In genomic region chr12:21266784-21267098, GRCm38 (mm10) we compare ENCODE assay signal across 16 mouse cellular contexts. TPM values are rescaled to one million over a fixed set of nuclear protein-coding genes. Genes with fewer than 3 reads are reported as not detected.
A peak's percentile ranks its signal among the peaks of the same experiment; 100 is the strongest.
DNase-seq lines count a peak whose midpoint lies in the region; ATAC-seq and TF ChIP-seq lines count a peak whose summit lies in the region.
"Had no signal": no experiment of that assay in that cellular context is flagged by ENCODE, and none has a peak within 500 bp of the region (broad histone marks: within the 10 kb centered on the region; RNA-seq: fewer than 3 reads in every experiment).

No protein-coding gene starts in this region.

- 82% methylated on average over 2 of the region's 2 CpGs for WGBS in hindbrain, embryonic 11.5 days
- 79% methylated on average over 2 of the region's 2 CpGs for whole genome bisulfite sequencing in hindbrain, postnatal 0 days
- WGBS in midbrain, embryonic 13.5 days = 90% methylated on average over 2 of the region's 2 CpGs
- WGBS in midbrain, embryonic 15.5 days = 83% methylated on average over 2 of the region's 2 CpGs
- WGBS in liver, postnatal 0 days (ENCODE audit: insufficient replicate concordance) = 61% methylated on average over 2 of the region's 2 CpGs

- H3K4me2 ChIP-seq in hindbrain, embryonic 11.5 days (replicated peaks; ENCODE audit: low read depth, low read length) = no peak overlapping the region
- no peak overlapping the region for H3K4me2 ChIP-seq in hindbrain, postnatal 0 days (ENCODE audit: low read depth, low read length)
- no peak overlapping the region for H3K4me2 ChIP-seq in midbrain, embryonic 13.5 days (replicated peaks)
- no peak overlapping the region for H3K4me2 ChIP-seq in midbrain, embryonic 15.5 days
- no peak overlapping the region for H3K4me2 ChIP-seq in liver, postnatal 0 days (ENCODE audit: low read depth, low read length)
- H3K4me2 ChIP-seq: embryonic facial prominence, embryonic 13.5 days; heart, embryonic 12.5 days; hindbrain, embryonic 12.5 days; intestine, embryonic 15.5 days had no signal

- H3K9me3 ChIP-seq in hindbrain, embryonic 11.5 days (ENCODE audit: control insufficient read depth, low read length) = no peaks in the 10 kb centered on the region
- no peaks in the 10 kb centered on the region for H3K9me3 ChIP-seq in hindbrain, postnatal 0 days (ENCODE audit: low read length)
- no peaks in the 10 kb centered on the region for H3K9me3 ChIP-seq in midbrain, embryonic 13.5 days
- H3K9me3 ChIP-seq in midbrain, embryonic 15.5 days = no peaks in the 10 kb centered on the region
- no peaks in the 10 kb centered on the region for H3K9me3 ChIP-seq in liver, postnatal 0 days (ENCODE audit: low read length)
- H3K9me3 ChIP-seq: embryonic facial prominence, embryonic 13.5 days; G1E; heart, embryonic 12.5 days; hindbrain, embryonic 12.5 days; intestine, embryonic 15.5 days had no signal

- TF ChIP-seq EP300 in liver, postnatal 0 days (IDR thresholded peaks at IDR 0.05; ENCODE audit: low read depth) = no peak

- H3K4me3 ChIP-seq in hindbrain, embryonic 11.5 days (ENCODE audit: low read depth, low read length) = no peak overlapping the region
- no peak overlapping the region for H3K4me3 ChIP-seq in hindbrain, postnatal 0 days (ENCODE audit: low read length)
- H3K4me3 ChIP-seq in layer of hippocampus, adult 2 months = no peak overlapping the region
- H3K4me3 ChIP-seq in midbrain, embryonic 13.5 days (replicated peaks) = no peak overlapping the region
- H3K4me3 ChIP-seq in midbrain, embryonic 15.5 days = no peak overlapping the region
- no peak overlapping the region for H3K4me3 ChIP-seq in liver, postnatal 0 days (ENCODE audit: low read depth, low read length)
- H3K4me3 ChIP-seq: embryonic facial prominence, embryonic 13.5 days; erythroblast, embryonic 14.5 days; heart, embryonic 12.5 days; hindbrain, embryonic 12.5 days; intestine, embryonic 15.5 days had no signal

- H3K9ac ChIP-seq in hindbrain, embryonic 11.5 days (ENCODE audit: low read depth, low read length) = no peak overlapping the region
- H3K9ac ChIP-seq in hindbrain, postnatal 0 days (replicated peaks; ENCODE audit: low read length) = no peak overlapping the region
- H3K9ac ChIP-seq in midbrain, embryonic 13.5 days (replicated peaks) = no peak overlapping the region
- H3K9ac ChIP-seq in midbrain, embryonic 15.5 days = no peak overlapping the region
- H3K9ac ChIP-seq in liver, postnatal 0 days (replicated peaks) = no peak overlapping the region
- H3K9ac ChIP-seq: embryonic facial prominence, embryonic 13.5 days; heart, embryonic 12.5 days; hindbrain, embryonic 12.5 days; intestine, embryonic 15.5 days had no signal

- H3K4me1 ChIP-seq in hindbrain, embryonic 11.5 days (replicated peaks; ENCODE audit: control insufficient read depth, insufficient read depth, low read length) = no peaks in the 10 kb centered on the region
- no peaks in the 10 kb centered on the region for H3K4me1 ChIP-seq in hindbrain, postnatal 0 days (ENCODE audit: insufficient read depth, low read length)
- no peaks in the 10 kb centered on the region for H3K4me1 ChIP-seq in midbrain, embryonic 13.5 days (replicated peaks)
- H3K4me1 ChIP-seq in midbrain, embryonic 15.5 days = no peaks in the 10 kb centered on the region
- peaks cover 11% of the 10 kb centered on the region for H3K4me1 ChIP-seq in liver, postnatal 0 days (ENCODE audit: insufficient read depth)
- H3K4me1 ChIP-seq: embryonic facial prominence, embryonic 13.5 days; hindbrain, embryonic 12.5 days had no signal

- no peak for TF ChIP-seq CTCF in hindbrain, postnatal 0 days (IDR thresholded peaks at IDR 0.05; ENCODE audit: low read depth)
- TF ChIP-seq CTCF in layer of hippocampus, adult 2 months (conservative IDR thresholded peaks at IDR 0.05) = 0 out of 2 replicates have a peak, but pooled peaks have one; percentile 6
- TF ChIP-seq CTCF in liver, postnatal 0 days (IDR thresholded peaks at IDR 0.05; ENCODE audit: low read depth) = no peak

- no peak for DNase-seq in hindbrain, embryonic 11.5 days (ENCODE audit: low spot score)
- DNase-seq in hindbrain, postnatal 0 days (ENCODE audit: low spot score) = no peak
- DNase-seq in layer of hippocampus, adult 2 months (ENCODE audit: low spot score in 2 of 2) = no peak
- no peak for DNase-seq in layer of hippocampus, adult 9-11 months
- DNase-seq in liver, postnatal 0 days = no peak

- no peaks in the 10 kb centered on the region for H3K27me3 ChIP-seq in hindbrain, embryonic 11.5 days (ENCODE audit: control insufficient read depth, insufficient read depth, low read length)
- no peaks in the 10 kb centered on the region for H3K27me3 ChIP-seq in hindbrain, postnatal 0 days (ENCODE audit: insufficient read depth, low read length)
- H3K27me3 ChIP-seq in midbrain, embryonic 13.5 days = no peaks in the 10 kb centered on the region
- H3K27me3 ChIP-seq in midbrain, embryonic 15.5 days (replicated peaks) = no peaks in the 10 kb centered on the region
- H3K27me3 ChIP-seq in liver, postnatal 0 days (ENCODE audit: insufficient read depth, low read length) = no peaks in the 10 kb centered on the region
- H3K27me3 ChIP-seq: CH12.LX; embryonic facial prominence, embryonic 13.5 days; heart, embryonic 12.5 days; hindbrain, embryonic 12.5 days; intestine, embryonic 15.5 days; Patski had no signal

- ATAC-seq in hindbrain, embryonic 11.5 days (ENCODE audit: low FRiP score) = peak; percentile 63; the same call in 1 of the 2 replicates
- ATAC-seq in hindbrain, postnatal 0 days = no peak; the same call in 1 of the 2 replicates
- ATAC-seq in midbrain, embryonic 13.5 days = peak; percentile 58; the same call in 1 of the 2 replicates
- ATAC-seq in midbrain, embryonic 15.5 days (replicated peaks) = no peak; the same call in 1 of the 2 replicates
- 0 out of 2 replicates have a peak, but pooled peaks have one; percentile 3 for ATAC-seq in liver, postnatal 0 days
- ATAC-seq in megakaryocyte-erythroid progenitor cell, adult 5-6 weeks (replicated peaks; ENCODE audit: low FRiP score, low TSS enrichment, poor library complexity, severe bottlenecking) = no peak
- ATAC-seq: Patski had no signal

- no peak overlapping the region for H3K27ac ChIP-seq in hindbrain, embryonic 11.5 days (ENCODE audit: low read depth, low read length)
- H3K27ac ChIP-seq in hindbrain, postnatal 0 days = no peak overlapping the region
- no peak overlapping the region for H3K27ac ChIP-seq in layer of hippocampus, adult 2 months
- no peak overlapping the region for H3K27ac ChIP-seq in midbrain, embryonic 13.5 days
- H3K27ac ChIP-seq in midbrain, embryonic 15.5 days = no peak overlapping the region
- no peak overlapping the region for H3K27ac ChIP-seq in liver, postnatal 0 days (ENCODE audit: low read depth)
- H3K27ac ChIP-seq: embryonic facial prominence, embryonic 13.5 days; hindbrain, embryonic 12.5 days; intestine, embryonic 15.5 days had no signal

- H3K36me3 ChIP-seq in hindbrain, embryonic 11.5 days (ENCODE audit: control insufficient read depth, insufficient read depth, low read length) = 0 out of 2 replicates have a peak, but pooled peaks cover 2% of the 10 kb centered on the region
- peaks cover 38% of the 10 kb centered on the region for H3K36me3 ChIP-seq in hindbrain, postnatal 0 days (ENCODE audit: insufficient read depth, low read length)
- peaks cover 83% of the 10 kb centered on the region for H3K36me3 ChIP-seq in midbrain, embryonic 13.5 days
- peaks cover 33% of the 10 kb centered on the region for H3K36me3 ChIP-seq in midbrain, embryonic 15.5 days (replicated peaks)
- peaks cover 33% of the 10 kb centered on the region for H3K36me3 ChIP-seq in liver, postnatal 0 days (replicated peaks; ENCODE audit: insufficient read depth, low read length)

RNA-seq across cellular contexts. Expression of gene Cpsf3, which starts 18.4 kb away (rescaled TPM):
- 125 and 140 TPM in 2 replicates for polyA plus RNA-seq in hindbrain, embryonic 11.5 days (2014; fragmentation: Nextera tagmentation; extraction: Ambion mirVana)
- 39.6 and 41.7 TPM in 2 replicates for total RNA-seq in hindbrain, postnatal 0 days (2014; rRNA removed)
- polyA plus RNA-seq in hindbrain, postnatal 0 days (2015; fragmentation: Nextera tagmentation; extraction: Ambion mirVana) = 69.5 and 69.7 TPM in 2 replicates
- total RNA-seq in layer of hippocampus, adult 2 months (2021) = 10 to 100 TPM; 51.0 to 55.8 TPM
- polyA plus RNA-seq in midbrain, embryonic 13.5 days (2015; fragmentation: Nextera tagmentation; extraction: Ambion mirVana) = 116 and 119 TPM in 2 replicates
- polyA plus RNA-seq in midbrain, embryonic 15.5 days (2015; fragmentation: Nextera tagmentation; extraction: Ambion mirVana) = 94.6 and 101 TPM in 2 replicates
- 30.3 and 33.1 TPM in 2 replicates for polyA plus RNA-seq in liver, postnatal 0 days (2015; fragmentation: Nextera tagmentation; extraction: Ambion mirVana)
- 126 and 154 TPM in 2 replicates for total RNA-seq in megakaryocyte-erythroid progenitor cell, adult 5-6 weeks (2014; fragmentation: Nextera tagmentation)
- total RNA-seq in megakaryocyte-erythroid progenitor cell, adult 5-6 weeks (2017) = 105 and 107 TPM in 2 replicates

RNA-seq across cellular contexts. Expression of gene Itgb1bp1, which starts 19.3 kb away (rescaled TPM):
- 45.5 and 47.6 TPM in 2 replicates for polyA plus RNA-seq in hindbrain, embryonic 11.5 days (2014; fragmentation: Nextera tagmentation; extraction: Ambion mirVana)
- total RNA-seq in hindbrain, postnatal 0 days (2014; rRNA removed) = 20.8 and 21.1 TPM in 2 replicates
- 37.0 and 38.5 TPM in 2 replicates for polyA plus RNA-seq in hindbrain, postnatal 0 days (2015; fragmentation: Nextera tagmentation; extraction: Ambion mirVana)
- 10 to 100 TPM; 38.4 to 40.8 TPM for total RNA-seq in layer of hippocampus, adult 2 months (2021)
- 37.2 and 40.3 TPM in 2 replicates for polyA plus RNA-seq in midbrain, embryonic 13.5 days (2015; fragmentation: Nextera tagmentation; extraction: Ambion mirVana)
- polyA plus RNA-seq in midbrain, embryonic 15.5 days (2015; fragmentation: Nextera tagmentation; extraction: Ambion mirVana) = 32.5 and 34.0 TPM in 2 replicates
- polyA plus RNA-seq in liver, postnatal 0 days (2015; fragmentation: Nextera tagmentation; extraction: Ambion mirVana) = 18.9 and 19.5 TPM in 2 replicates
- 30.4 and 38.6 TPM in 2 replicates for total RNA-seq in megakaryocyte-erythroid progenitor cell, adult 5-6 weeks (2014; fragmentation: Nextera tagmentation)
- total RNA-seq in megakaryocyte-erythroid progenitor cell, adult 5-6 weeks (2017) = 17.6 and 20.4 TPM in 2 replicates

RNA-seq across cellular contexts. Expression of gene Iah1, which starts 49.4 kb away (rescaled TPM):
- 48.2 and 50.4 TPM in 2 replicates for polyA plus RNA-seq in hindbrain, embryonic 11.5 days (2014; fragmentation: Nextera tagmentation; extraction: Ambion mirVana)
- 33.1 and 33.2 TPM in 2 replicates for total RNA-seq in hindbrain, postnatal 0 days (2014; rRNA removed)
- polyA plus RNA-seq in hindbrain, postnatal 0 days (2015; fragmentation: Nextera tagmentation; extraction: Ambion mirVana) = 31.2 and 37.0 TPM in 2 replicates
- 10 to 100 TPM; 10.6 to 14.3 TPM for total RNA-seq in layer of hippocampus, adult 2 months (2021)
- 44.7 and 45.1 TPM in 2 replicates for polyA plus RNA-seq in midbrain, embryonic 13.5 days (2015; fragmentation: Nextera tagmentation; extraction: Ambion mirVana)
- polyA plus RNA-seq in midbrain, embryonic 15.5 days (2015; fragmentation: Nextera tagmentation; extraction: Ambion mirVana) = 27.2 and 27.8 TPM in 2 replicates
- polyA plus RNA-seq in liver, postnatal 0 days (2015; fragmentation: Nextera tagmentation; extraction: Ambion mirVana) = 64.7 and 65.3 TPM in 2 replicates
- 38.0 and 40.6 TPM in 2 replicates for total RNA-seq in megakaryocyte-erythroid progenitor cell, adult 5-6 weeks (2014; fragmentation: Nextera tagmentation)
- total RNA-seq in megakaryocyte-erythroid progenitor cell, adult 5-6 weeks (2017) = 20.5 and 40.9 TPM in 2 replicates

Comparison
In these comparisons a context has a peak if more than half of its experiments do, and no peak if none do; other contexts are left out.
1. ATAC-seq: peak in hindbrain, embryonic 11.5 days (single experiment), midbrain, embryonic 13.5 days (single experiment) and liver, postnatal 0 days (single experiment); none in hindbrain, postnatal 0 days (single experiment), midbrain, embryonic 15.5 days (single experiment) and megakaryocyte-erythroid progenitor cell, adult 5-6 weeks (single experiment).